Mouse (Mus musculus): Measurements from ENCODE around the gene Lrrk1. TPM values are rescaled to one million over a fixed set of nuclear protein-coding genes. Genes with fewer than 3 reads are reported as not detected.
A peak's percentile ranks its signal among the peaks of the same experiment; 100 is the strongest.

The Lrrk1 gene
- polyA plus RNA-seq, 1 experiment from 2014 or later: 1.7 TPM

GRCm38 (mm10) chr7:66318147-66318546, 70.0 kb downstream of the Lrrk1 start:
- Histone ChIP-seq H3K4me3 (ENCODE audit: low read depth, low read length) (no peak overlapping the region), H3K27ac (ENCODE audit: low read depth, low read length) (no peak overlapping the region), H3K4me1 (ENCODE audit: control insufficient read depth, insufficient read depth, low read length) (peaks cover 4% of the 10 kb centered on the region; the same call in 1 of the 2 replicates), H3K36me3 (ENCODE audit: control insufficient read depth, insufficient read depth, low read length) (no peaks in the 10 kb centered on the region), H3K4me2 (ENCODE audit: low read length) (no peak overlapping the region), H3K27me3 (replicated peaks; ENCODE audit: control insufficient read depth, insufficient read depth, low read length) (no peaks in the 10 kb centered on the region), H3K9ac (ENCODE audit: low read length) (no peak overlapping the region), H3K9me3 (replicated peaks; ENCODE audit: control insufficient read depth, low read length) (no peaks in the 10 kb centered on the region)
- ATAC-seq (no peak), DNase-seq (ENCODE audit: low spot score) (no peak)
- 89% methylated on average over 6 of the region's 6 CpGs for WGBS

DNA sequence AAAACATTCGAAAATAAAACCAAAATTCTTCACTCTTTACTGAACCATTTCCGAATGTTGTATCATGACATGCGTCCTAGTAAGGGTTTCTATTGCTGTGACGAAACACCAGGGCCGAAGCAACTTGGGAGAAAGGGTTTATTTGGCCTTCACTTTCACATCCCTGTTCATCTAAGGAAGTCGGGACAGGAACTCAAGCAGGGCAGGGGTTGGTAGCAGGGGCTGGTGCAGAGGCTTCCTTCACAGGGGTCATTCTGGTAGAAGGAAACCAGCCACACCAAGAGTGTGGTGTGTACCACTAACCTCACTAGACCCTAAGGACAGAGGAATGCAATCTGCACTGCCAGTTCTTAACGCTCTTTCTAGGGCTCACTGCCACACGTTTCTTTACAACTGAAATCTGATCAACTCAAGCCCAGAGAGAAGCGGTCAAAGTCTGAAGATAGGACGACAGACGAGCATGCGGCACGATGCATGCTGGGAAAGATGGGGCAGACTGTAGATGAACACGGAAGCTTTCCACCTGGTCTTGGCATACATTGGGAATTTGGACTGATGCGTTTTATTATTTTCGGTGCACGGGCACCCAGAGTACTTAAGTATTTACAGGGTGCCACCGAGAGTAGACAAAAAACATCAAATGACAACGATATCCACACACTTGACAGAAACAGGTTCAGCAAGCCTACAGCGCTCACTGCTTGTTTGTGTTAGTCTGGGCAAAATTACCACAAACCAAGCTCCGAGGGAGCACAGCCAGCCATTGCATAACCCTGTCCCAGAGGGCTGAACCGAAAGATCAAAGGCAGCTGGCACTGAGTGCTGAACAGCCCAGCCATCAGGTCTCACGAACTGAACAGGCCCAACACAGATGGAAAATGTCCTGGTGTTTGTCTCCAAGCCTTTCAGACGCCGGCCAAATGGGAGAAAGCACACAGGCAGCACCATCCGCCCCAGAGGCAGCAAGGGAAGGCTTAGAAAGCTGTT, 77.2 kb downstream of the Lrrk1 start:
- Histone ChIP-seq H3K27ac (ENCODE audit: low read depth, low read length) (no peak overlapping the region), H3K36me3 (ENCODE audit: control insufficient read depth, insufficient read depth, low read length) (no peaks in the 10 kb centered on the region), H3K4me1 (ENCODE audit: control insufficient read depth, insufficient read depth, low read length) (no peaks in the 10 kb centered on the region), H3K9ac (ENCODE audit: low read length) (no peak overlapping the region), H3K27me3 (replicated peaks; ENCODE audit: control insufficient read depth, insufficient read depth, low read length) (no peaks in the 10 kb centered on the region), H3K9me3 (replicated peaks; ENCODE audit: control insufficient read depth, low read length) (no peaks in the 10 kb centered on the region), H3K4me3 (ENCODE audit: low read depth, low read length) (no peak overlapping the region), H3K4me2 (ENCODE audit: low read length) (no peak overlapping the region)
- DNase-seq (ENCODE audit: low spot score): peak; percentile 8
- ATAC-seq: no peak
- 85% methylated on average over 26 of the region's 26 CpGs for WGBS

DNA sequence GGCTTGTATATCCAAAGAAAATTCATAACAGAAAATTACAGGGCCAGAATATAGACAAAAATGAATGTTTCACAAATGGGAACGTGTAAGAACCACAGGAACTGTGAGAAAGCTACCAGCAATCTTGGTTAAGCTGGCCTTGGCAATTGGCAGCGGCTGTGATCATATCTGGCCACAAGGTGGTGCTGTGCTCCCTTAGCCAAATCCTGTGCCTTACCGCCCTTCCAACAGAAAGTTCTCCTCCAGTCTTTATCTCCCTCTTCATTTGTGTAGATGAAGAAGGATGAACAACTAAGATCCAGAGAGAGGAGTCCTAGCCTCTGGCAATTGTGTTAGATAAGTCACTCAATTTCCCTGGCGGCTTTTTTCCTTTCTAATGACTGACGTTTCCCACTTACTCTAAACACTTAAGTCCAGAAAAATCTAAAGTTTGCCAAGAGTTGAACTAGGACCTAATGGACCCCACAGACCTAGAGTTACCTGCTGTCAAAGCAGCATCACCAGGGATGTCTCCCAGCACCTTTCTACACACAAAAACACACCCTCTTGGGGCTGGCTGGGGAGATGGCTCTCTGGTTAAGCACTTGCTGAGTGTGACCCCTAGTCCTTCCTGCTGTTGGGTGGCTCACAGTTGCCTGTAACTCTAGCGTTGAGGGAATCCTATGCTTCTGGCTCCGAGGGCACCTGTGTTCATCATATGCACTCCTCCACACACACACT, 78.0 kb downstream of the Lrrk1 start:
- Histone ChIP-seq H3K36me3 (ENCODE audit: control insufficient read depth, insufficient read depth, low read length) (no peaks in the 10 kb centered on the region), H3K9ac (ENCODE audit: low read length) (no peak overlapping the region), H3K9me3 (replicated peaks; ENCODE audit: control insufficient read depth, low read length) (no peaks in the 10 kb centered on the region), H3K4me1 (ENCODE audit: control insufficient read depth, insufficient read depth, low read length) (no peaks in the 10 kb centered on the region), H3K27me3 (replicated peaks; ENCODE audit: control insufficient read depth, insufficient read depth, low read length) (no peaks in the 10 kb centered on the region), H3K27ac (ENCODE audit: low read depth, low read length) (no peak overlapping the region), H3K4me2 (ENCODE audit: low read length) (no peak overlapping the region), H3K4me3 (ENCODE audit: low read depth, low read length) (no peak overlapping the region)
- ATAC-seq: peak; percentile 46; the same call in 1 of the 2 replicates
- 40% methylated on average over 7 of the region's 7 CpGs for WGBS
- DNase-seq (ENCODE audit: low spot score): peak; percentile 85

- no peaks in the 10 kb centered on the region for H3K36me3 ChIP-seq (ENCODE audit: control insufficient read depth, insufficient read depth, low read length)
- no peaks in the 10 kb centered on the region for H3K9me3 ChIP-seq (replicated peaks; ENCODE audit: control insufficient read depth, low read length)
- 75% methylated on average over 5 of the region's 5 CpGs for WGBS
- no peaks in the 10 kb centered on the region for H3K27me3 ChIP-seq (replicated peaks; ENCODE audit: control insufficient read depth, insufficient read depth, low read length)
- DNase-seq (ENCODE audit: low spot score) (no peak), ATAC-seq (no peak)
- H3K4me2 ChIP-seq (ENCODE audit: low read length): no peak overlapping the region
- H3K4me3 ChIP-seq (ENCODE audit: low read depth, low read length): no peak overlapping the region
- no peaks in the 10 kb centered on the region for H3K4me1 ChIP-seq (ENCODE audit: control insufficient read depth, insufficient read depth, low read length)
- no peak overlapping the region for H3K27ac ChIP-seq (ENCODE audit: low read depth, low read length)
- no peak overlapping the region for H3K9ac ChIP-seq (ENCODE audit: low read length)
Observed at GRCm38 (mm10) chr7:66309240-66309949, 78.8 kb downstream of the Lrrk1 start.

- ATAC-seq: no peak
- no peak for DNase-seq (ENCODE audit: low spot score)
- H3K9ac ChIP-seq (ENCODE audit: low read length): no peak overlapping the region
Observed at GRCm38 (mm10) chr7:66308581-66309239, 79.4 kb downstream of the Lrrk1 start.

GRCm38 (mm10) chr7:66307791-66308190, 80.4 kb downstream of the Lrrk1 start:
- DNase-seq (ENCODE audit: low spot score) (no peak), ATAC-seq (no peak)
- Histone ChIP-seq H3K4me3 (ENCODE audit: low read depth, low read length) (no peak overlapping the region), H3K4me1 (ENCODE audit: control insufficient read depth, insufficient read depth, low read length) (no peaks in the 10 kb centered on the region), H3K27ac (ENCODE audit: low read depth, low read length) (no peak overlapping the region), H3K27me3 (replicated peaks; ENCODE audit: control insufficient read depth, insufficient read depth, low read length) (no peaks in the 10 kb centered on the region), H3K4me2 (ENCODE audit: low read length) (no peak overlapping the region), H3K9ac (ENCODE audit: low read length) (no peak overlapping the region), H3K36me3 (ENCODE audit: control insufficient read depth, insufficient read depth, low read length) (no peaks in the 10 kb centered on the region), H3K9me3 (replicated peaks; ENCODE audit: control insufficient read depth, low read length) (no peaks in the 10 kb centered on the region)
- WGBS: 83% methylated on average over 2 of the region's 2 CpGs

More at GRCm38 (mm10) chr7:66308581-66309239, 79.4 kb downstream of the Lrrk1 start:
- Histone ChIP-seq H3K9me3 (replicated peaks; ENCODE audit: control insufficient read depth, low read length) (no peaks in the 10 kb centered on the region), H3K4me1 (ENCODE audit: control insufficient read depth, insufficient read depth, low read length) (no peaks in the 10 kb centered on the region), H3K4me2 (ENCODE audit: low read length) (no peak overlapping the region), H3K27me3 (replicated peaks; ENCODE audit: control insufficient read depth, insufficient read depth, low read length) (no peaks in the 10 kb centered on the region), H3K4me3 (ENCODE audit: low read depth, low read length) (no peak overlapping the region), H3K36me3 (ENCODE audit: control insufficient read depth, insufficient read depth, low read length) (no peaks in the 10 kb centered on the region), H3K27ac (ENCODE audit: low read depth, low read length) (no peak overlapping the region)
- 71% methylated on average over 12 of the region's 13 CpGs for whole genome bisulfite sequencing

- H3K4me1 ChIP-seq (ENCODE audit: control insufficient read depth, insufficient read depth, low read length): no peaks in the 10 kb centered on the region
- WGBS: 81% methylated on average over 16 of the region's 16 CpGs
- ATAC-seq: no peak
- no peaks in the 10 kb centered on the region for H3K36me3 ChIP-seq (ENCODE audit: control insufficient read depth, insufficient read depth, low read length)
- H3K9me3 ChIP-seq (replicated peaks; ENCODE audit: control insufficient read depth, low read length): no peaks in the 10 kb centered on the region
- H3K4me3 ChIP-seq (ENCODE audit: low read depth, low read length): no peak overlapping the region
- H3K9ac ChIP-seq (ENCODE audit: low read length): no peak overlapping the region
- H3K27me3 ChIP-seq (replicated peaks; ENCODE audit: control insufficient read depth, insufficient read depth, low read length): no peaks in the 10 kb centered on the region
- H3K27ac ChIP-seq (ENCODE audit: low read depth, low read length): no peak overlapping the region
- no peak for DNase-seq (ENCODE audit: low spot score)
- no peak overlapping the region for H3K4me2 ChIP-seq (ENCODE audit: low read length)
Observed at GRCm38 (mm10) chr7:66305714-66306198, 82.4 kb downstream of the Lrrk1 start.

- Histone ChIP-seq H3K36me3 (ENCODE audit: control insufficient read depth, insufficient read depth, low read length) (no peaks in the 10 kb centered on the region), H3K9ac (ENCODE audit: low read length) (no peak overlapping the region), H3K9me3 (replicated peaks; ENCODE audit: control insufficient read depth, low read length) (no peaks in the 10 kb centered on the region), H3K27ac (ENCODE audit: low read depth, low read length) (no peak overlapping the region; the same call in 1 of the 2 replicates), H3K27me3 (replicated peaks; ENCODE audit: control insufficient read depth, insufficient read depth, low read length) (no peaks in the 10 kb centered on the region), H3K4me3 (ENCODE audit: low read depth, low read length) (no peak overlapping the region), H3K4me1 (ENCODE audit: control insufficient read depth, insufficient read depth, low read length) (no peaks in the 10 kb centered on the region), H3K4me2 (ENCODE audit: low read length) (no peak overlapping the region)
- WGBS: 80% methylated on average over 8 of the region's 8 CpGs
- DNase-seq (ENCODE audit: low spot score): peak; percentile 24
- no peak for ATAC-seq
Observed at GRCm38 (mm10) chr7:66304993-66305713, 83.0 kb downstream of the Lrrk1 start.
